Mouse (Mus musculus): ENCODE data around the gene Kremen1. TPM values are rescaled to one million over a fixed set of nuclear protein-coding genes. Genes with fewer than 3 reads are reported as not detected.
A peak's percentile ranks its signal among the peaks of the same experiment; 100 is the strongest.

Gene Kremen1
- polyA plus RNA-seq, 1 experiment from 2014 or later, result 1.6 TPM

- WGBS (ENCODE audit: insufficient replicate concordance), result 49% methylated on average over 8 of the region's 8 CpGs
- Histone ChIP-seq H3K9me3 (replicated peaks) (no peaks in the 10 kb centered on the region), H3K4me2 (no peak overlapping the region), H3K36me3 (no peaks in the 10 kb centered on the region), H3K4me3 (replicated peaks) (no peak overlapping the region), H3K27ac (no peak overlapping the region), H3K9ac (no peak overlapping the region), H3K27me3 (no peaks in the 10 kb centered on the region), H3K4me1 (replicated peaks) (peaks cover 61% of the 10 kb centered on the region)
- DNase-seq (no peak), ATAC-seq (ENCODE audit: low read depth) (no peak)
Observed at GRCm38 (mm10) chr11:5244749-5245130, 16.6 kb downstream of the Kremen1 start.

- H3K4me1 ChIP-seq (replicated peaks), result peaks cover 64% of the 10 kb centered on the region
- 0 out of 2 replicates have a peak overlapping the region, but pooled peaks have one; percentile 5 for H3K4me2 ChIP-seq
- H3K27ac ChIP-seq, result no peak overlapping the region
- WGBS (ENCODE audit: insufficient replicate concordance), result 53% methylated on average over 24 of the region's 24 CpGs
- ATAC-seq (ENCODE audit: low read depth) (no peak), DNase-seq (no peak)
- no peaks in the 10 kb centered on the region for H3K27me3 ChIP-seq
- no peak overlapping the region for H3K9ac ChIP-seq
- H3K4me3 ChIP-seq (replicated peaks), result no peak overlapping the region
- no peaks in the 10 kb centered on the region for H3K36me3 ChIP-seq
- H3K9me3 ChIP-seq (replicated peaks), result no peaks in the 10 kb centered on the region
Observed at GRCm38 (mm10) chr11:5243812-5244748, 17.3 kb downstream of the Kremen1 start.

- Histone ChIP-seq H3K4me1 (replicated peaks) (peaks cover 55% of the 10 kb centered on the region), H3K27me3 (no peaks in the 10 kb centered on the region), H3K4me3 (replicated peaks) (no peak overlapping the region), H3K9me3 (replicated peaks) (no peaks in the 10 kb centered on the region), H3K36me3 (no peaks in the 10 kb centered on the region), H3K9ac (no peak overlapping the region), H3K27ac (no peak overlapping the region), H3K4me2 (no peak overlapping the region)
- ATAC-seq (ENCODE audit: low read depth), result no peak
- no peak for DNase-seq
- 76% methylated on average over 7 of the region's 7 CpGs for WGBS (ENCODE audit: insufficient replicate concordance)
Observed at GRCm38 (mm10) chr11:5243208-5243607, 18.1 kb downstream of the Kremen1 start.

GRCm38 (mm10) chr11:5242158-5242557, 19.2 kb downstream of the Kremen1 start:
- Histone ChIP-seq H3K9ac (no peak overlapping the region), H3K9me3 (replicated peaks) (no peaks in the 10 kb centered on the region), H3K4me1 (replicated peaks) (peaks cover 49% of the 10 kb centered on the region), H3K4me3 (replicated peaks) (no peak overlapping the region), H3K27me3 (no peaks in the 10 kb centered on the region), H3K36me3 (no peaks in the 10 kb centered on the region; the same call in 1 of the 2 replicates), H3K27ac (no peak overlapping the region), H3K4me2 (no peak overlapping the region)
- ATAC-seq (ENCODE audit: low read depth) (no peak), DNase-seq (no peak)
- 80% methylated on average over 8 of the region's 8 CpGs for WGBS (ENCODE audit: insufficient replicate concordance)

GRCm38 (mm10) chr11:5239706-5240690, 21.4 kb downstream of the Kremen1 start:
- Histone ChIP-seq H3K27ac (no peak overlapping the region), H3K9ac (no peak overlapping the region), H3K4me1 (replicated peaks) (peaks cover 30% of the 10 kb centered on the region), H3K4me3 (replicated peaks) (no peak overlapping the region), H3K4me2 (peak overlapping the region; percentile 5; the same call in 1 of the 2 replicates), H3K9me3 (replicated peaks) (no peaks in the 10 kb centered on the region), H3K27me3 (no peaks in the 10 kb centered on the region), H3K36me3 (no peaks in the 10 kb centered on the region; the same call in 1 of the 2 replicates)
- 22% methylated on average over 10 of the region's 10 CpGs for WGBS (ENCODE audit: insufficient replicate concordance)
- ATAC-seq (ENCODE audit: low read depth) (peak; percentile 84), DNase-seq (peak; percentile 31)

- Histone ChIP-seq H3K36me3 (no peaks in the 10 kb centered on the region), H3K27me3 (no peaks in the 10 kb centered on the region), H3K9ac (no peak overlapping the region), H3K4me1 (replicated peaks) (no peaks in the 10 kb centered on the region), H3K4me3 (replicated peaks) (no peak overlapping the region), H3K9me3 (replicated peaks) (no peaks in the 10 kb centered on the region), H3K27ac (no peak overlapping the region), H3K4me2 (no peak overlapping the region)
- ATAC-seq (ENCODE audit: low read depth) (no peak), DNase-seq (no peak)
- 43% methylated on average over 6 of the region's 6 CpGs for WGBS (ENCODE audit: insufficient replicate concordance)
Observed at GRCm38 (mm10) chr11:5219910-5220447, 41.4 kb downstream of the Kremen1 start.

GRCm38 (mm10) chr11:5219371-5219770, 42.0 kb downstream of the Kremen1 start:
- Histone ChIP-seq H3K4me2 (no peak overlapping the region), H3K9me3 (replicated peaks) (no peaks in the 10 kb centered on the region), H3K27me3 (no peaks in the 10 kb centered on the region), H3K4me3 (replicated peaks) (no peak overlapping the region), H3K27ac (no peak overlapping the region), H3K4me1 (replicated peaks) (no peaks in the 10 kb centered on the region), H3K36me3 (no peaks in the 10 kb centered on the region), H3K9ac (no peak overlapping the region)
- 61% methylated on average over 4 of the region's 4 CpGs for WGBS (ENCODE audit: insufficient replicate concordance)
- no peak for ATAC-seq (ENCODE audit: low read depth)
- no peak for DNase-seq

DNA sequence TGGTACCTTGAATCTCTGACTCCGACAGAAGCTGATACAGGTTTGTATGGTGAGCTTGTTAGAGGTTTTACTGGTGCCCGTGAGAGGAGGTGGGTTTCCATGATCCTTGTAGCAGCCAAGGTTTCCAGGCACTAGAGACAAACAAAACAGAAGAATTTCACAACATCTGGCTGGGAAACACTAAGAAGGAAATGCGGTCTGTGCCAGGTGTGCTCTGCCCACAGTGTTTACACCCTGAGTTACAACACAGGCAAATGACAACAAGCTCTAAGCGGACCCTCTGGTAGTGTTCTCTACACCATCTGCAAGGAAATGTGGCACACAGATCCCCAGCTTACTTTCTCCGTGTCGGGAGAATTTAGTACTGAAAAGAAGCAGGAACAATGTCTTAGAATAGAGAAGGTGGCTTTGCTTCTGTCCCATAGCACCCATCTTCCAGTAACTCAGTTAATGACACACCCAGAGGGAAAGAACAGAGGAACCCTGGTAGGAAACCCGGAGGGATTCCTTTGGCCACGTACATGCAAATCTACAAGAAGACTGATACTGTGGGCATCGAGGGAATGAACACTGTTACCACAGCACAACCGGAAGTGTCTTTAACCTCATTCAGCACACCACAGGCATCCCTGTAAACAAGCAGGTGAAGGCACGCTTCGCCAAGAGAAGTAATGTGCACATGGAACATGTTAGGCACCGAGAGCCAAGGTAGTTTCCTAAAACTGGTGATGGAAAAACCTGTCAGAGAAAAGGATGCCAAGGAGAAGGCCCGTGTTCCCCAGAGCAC, 45.8 kb downstream of the Kremen1 start:
- Histone ChIP-seq H3K36me3 (no peaks in the 10 kb centered on the region), H3K9me3 (replicated peaks) (no peaks in the 10 kb centered on the region), H3K27me3 (no peaks in the 10 kb centered on the region), H3K4me2 (no peak overlapping the region), H3K4me3 (replicated peaks) (no peak overlapping the region), H3K4me1 (replicated peaks) (0 out of 2 replicates have a peak, but pooled peaks cover 2% of the 10 kb centered on the region), H3K9ac (no peak overlapping the region), H3K27ac (no peak overlapping the region)
- ATAC-seq (ENCODE audit: low read depth), result no peak
- 62% methylated on average over 14 of the region's 14 CpGs for WGBS (ENCODE audit: insufficient replicate concordance)
- no peak for DNase-seq

GRCm38 (mm10) chr11:5214483-5215040, 46.8 kb downstream of the Kremen1 start:
- H3K36me3 ChIP-seq, result no peaks in the 10 kb centered on the region
- H3K27me3 ChIP-seq, result no peaks in the 10 kb centered on the region
- ATAC-seq (ENCODE audit: low read depth) (no peak), DNase-seq (no peak)
- H3K4me3 ChIP-seq (replicated peaks), result no peak overlapping the region
- WGBS (ENCODE audit: insufficient replicate concordance), result 31% methylated on average over 6 of the region's 6 CpGs
- no peak overlapping the region for H3K4me2 ChIP-seq
- H3K27ac ChIP-seq, result no peak overlapping the region
- no peaks in the 10 kb centered on the region for H3K9me3 ChIP-seq (replicated peaks)
- H3K4me1 ChIP-seq (replicated peaks), result 0 out of 2 replicates have a peak, but pooled peaks cover 2% of the 10 kb centered on the region
- no peak overlapping the region for H3K9ac ChIP-seq

DNA sequence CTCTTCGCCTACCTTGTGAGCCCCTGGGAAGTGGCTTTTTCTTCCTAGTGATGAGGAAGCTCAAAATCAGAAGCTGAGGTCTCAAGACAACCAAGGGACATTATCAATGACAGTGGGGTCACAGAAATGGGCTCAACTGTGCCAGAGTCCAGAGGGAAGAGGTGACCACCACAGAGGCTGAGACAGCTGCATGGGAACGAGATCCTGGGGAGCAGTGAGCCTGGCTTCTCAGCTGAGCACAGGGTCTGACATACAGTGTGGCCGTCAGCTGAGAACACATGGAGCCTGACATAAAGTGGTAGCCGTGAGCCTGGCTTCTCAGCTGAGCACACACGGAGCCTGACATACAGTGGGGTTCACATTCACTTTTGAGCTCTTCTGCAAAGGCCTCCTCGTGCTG, 58.3 kb downstream of the Kremen1 start:
- DNase-seq, result no peak
- Histone ChIP-seq H3K4me2 (no peak overlapping the region), H3K36me3 (no peaks in the 10 kb centered on the region), H3K4me1 (replicated peaks) (no peaks in the 10 kb centered on the region), H3K9ac (no peak overlapping the region), H3K27me3 (no peaks in the 10 kb centered on the region), H3K9me3 (replicated peaks) (no peaks in the 10 kb centered on the region), H3K4me3 (replicated peaks) (no peak overlapping the region), H3K27ac (no peak overlapping the region)
- 67% methylated on average over 6 of the region's 6 CpGs for WGBS (ENCODE audit: insufficient replicate concordance)
- no peak for ATAC-seq (ENCODE audit: low read depth)
